Mouse (Mus musculus) left cerebral cortex, adult 18-20 months (tissue): ENCODE measurements at regions not wholly inside any gene's neighbourhood (a gene's known extent, or its start where the extent isn't known, plus 50 kb on each side); places are given as distances from the start of the nearest gene placed in this dataset.
"Not testable (repeated sequence)": the region's sequence is repeated elsewhere in the genome, so short reads cannot be mapped to it uniquely, and the experiment has no call there.

Experiments
- DNase-seq, 2 experiments: peaks; one replicate each; pipeline ENCODE4 v3.0.0; 2021 to 2022; ENCODE audit warnings: low spot score in 2 of 2, mixed read lengths in 1 of 2

DNA sequence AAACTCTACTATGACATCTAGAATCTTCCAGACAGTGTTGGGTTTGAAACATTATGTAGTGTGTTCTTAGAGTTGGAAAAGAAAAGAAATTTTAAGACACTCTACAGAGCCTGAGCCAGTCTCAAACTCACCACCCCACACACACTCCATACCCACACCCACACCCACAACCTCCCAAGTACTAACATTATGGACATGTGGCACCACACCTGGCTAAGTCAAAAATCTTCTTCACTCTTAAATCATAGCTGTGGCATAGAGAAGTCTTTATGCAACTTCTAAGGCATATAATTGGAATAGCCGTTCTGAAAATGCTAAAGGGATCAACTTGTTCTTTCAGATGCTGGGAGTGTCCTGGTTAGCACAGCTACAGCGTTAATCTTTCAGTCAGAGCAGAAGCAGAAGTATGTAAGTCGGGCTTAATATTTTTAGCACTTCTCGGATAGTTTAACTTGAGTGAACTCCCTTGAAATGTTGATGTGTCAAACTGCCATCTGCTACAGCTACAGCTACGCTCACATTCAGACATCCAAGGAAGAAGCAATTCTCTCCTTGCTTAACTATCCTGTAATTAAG, 68.6 kb upstream of the Creb1 start:
- peak; percentile 19 to 56 for DNase-seq

DNA sequence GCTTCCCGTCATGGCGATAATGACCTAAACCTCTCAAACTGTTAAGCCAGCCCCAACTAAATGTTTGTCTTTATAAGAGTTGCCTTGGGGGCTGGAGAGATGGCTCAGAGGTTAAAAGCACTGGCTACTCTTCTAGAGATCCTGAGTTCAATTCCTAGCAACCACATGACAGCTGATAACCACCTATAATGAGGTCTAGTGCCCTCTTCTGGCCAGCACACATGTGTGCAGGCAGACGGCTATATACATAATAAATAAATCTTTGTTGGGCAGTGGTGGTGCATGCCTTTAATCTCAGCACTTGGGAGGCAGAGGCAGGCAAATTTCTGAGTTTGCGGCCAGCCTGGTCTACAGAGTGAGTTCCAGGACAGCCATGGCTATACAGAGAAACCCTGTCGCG, 70.8 kb upstream of the Creb1 start:
- DNase-seq: not testable (repeated sequence)

DNA sequence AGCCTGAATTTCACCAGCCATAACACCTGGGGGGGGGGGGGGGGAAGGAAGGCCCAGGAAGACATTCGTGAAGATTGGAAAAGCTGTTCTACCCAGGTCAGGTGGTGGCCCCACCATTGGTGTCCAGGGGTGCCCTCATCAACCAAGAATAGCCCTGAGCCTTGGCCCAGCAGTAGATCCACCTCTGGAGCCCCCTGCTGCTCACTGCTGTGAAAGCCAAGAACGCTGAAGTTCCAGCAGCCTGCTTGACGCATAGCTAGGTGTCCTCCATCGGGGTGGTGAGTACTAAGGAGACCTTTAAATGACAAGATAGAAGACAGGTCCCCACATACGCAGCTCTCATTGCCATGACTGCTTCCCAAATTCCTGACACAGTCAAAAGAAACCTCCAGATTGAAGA, 74.6 kb upstream of the Creb1 start:
- DNase-seq: no peak

DNA sequence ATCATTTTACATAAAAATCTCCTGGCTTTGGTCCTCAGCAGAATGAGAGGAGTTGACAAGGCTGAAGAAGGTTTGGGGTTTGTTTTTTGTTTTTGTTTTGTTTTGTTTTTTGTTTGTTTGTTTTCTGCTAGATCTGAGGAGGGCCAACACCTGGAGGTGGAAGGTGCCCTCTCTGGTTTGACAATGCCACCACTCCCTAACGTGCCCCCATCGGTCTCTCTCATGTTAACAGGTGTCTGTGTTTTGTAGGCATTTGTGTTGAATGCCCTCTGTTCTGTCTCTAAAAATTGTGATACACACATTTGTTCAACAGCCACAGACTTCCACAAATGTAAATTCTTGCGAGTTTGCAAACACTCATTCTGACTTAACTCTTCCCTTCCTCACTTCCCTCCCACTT, 83.3 kb upstream of the Creb1 start:
- no peak for DNase-seq

DNA sequence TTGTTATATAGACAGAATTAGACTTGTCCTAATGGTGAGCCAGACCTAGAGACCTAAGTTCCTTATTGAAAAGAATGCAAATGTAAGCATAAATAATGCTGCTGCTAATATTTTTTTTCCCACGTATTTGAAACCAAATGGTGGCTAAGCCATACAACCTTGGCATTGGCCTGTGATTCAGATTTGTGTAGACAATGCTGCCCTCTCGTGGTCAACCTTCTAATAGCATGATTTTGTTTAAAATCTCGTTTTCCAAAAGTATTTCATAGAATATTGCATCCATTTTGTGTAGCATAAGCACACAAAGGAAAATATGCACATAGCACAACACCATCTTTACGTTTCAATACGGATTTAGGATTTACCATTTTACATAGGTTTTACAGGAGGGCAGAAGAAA, 84.4 kb upstream of the Creb1 start:
- DNase-seq: peak; percentile 70 to 77

DNA sequence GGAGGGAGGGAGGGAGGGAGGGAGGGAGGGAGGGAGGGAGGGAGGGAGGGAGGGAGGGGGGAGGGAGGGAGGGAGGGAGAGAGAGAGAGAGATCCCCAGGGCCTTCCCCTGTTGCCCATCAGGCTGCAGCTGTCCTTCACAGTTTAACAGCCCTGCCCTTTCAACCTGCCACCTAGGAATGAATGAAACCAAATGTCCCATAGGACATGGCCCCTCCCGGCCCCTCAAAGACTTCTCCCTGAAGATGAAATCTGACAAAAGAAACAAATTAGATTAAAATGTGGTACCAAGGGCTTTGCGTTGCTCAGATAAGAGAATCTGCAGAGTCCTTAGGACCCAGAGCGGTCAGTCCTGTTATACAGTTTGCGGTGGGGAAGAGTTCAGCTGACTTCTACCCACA, 86.0 kb upstream of the Creb1 start:
- no peak for DNase-seq

DNA sequence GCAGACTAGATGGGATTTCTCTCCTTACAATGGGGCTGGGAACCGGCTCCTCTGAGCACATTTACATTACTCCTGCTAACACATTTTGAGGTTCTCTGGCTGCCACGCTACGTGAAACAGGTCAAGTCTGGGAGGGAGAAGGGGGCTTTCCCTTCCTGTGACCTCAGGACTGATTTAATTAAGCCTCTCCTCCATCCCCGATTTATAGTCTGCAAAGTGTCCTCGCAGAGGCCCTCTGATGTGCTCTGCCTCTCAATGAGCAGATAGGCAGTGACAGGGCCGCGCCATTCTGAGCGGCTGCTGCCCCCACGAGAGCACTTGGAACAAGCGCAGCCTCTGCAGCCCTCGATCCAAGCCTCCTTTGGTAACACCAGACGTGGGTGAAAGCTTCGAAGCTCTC, 86.5 kb upstream of the Creb1 start:
- peak; percentile 78 to 87 for DNase-seq

DNA sequence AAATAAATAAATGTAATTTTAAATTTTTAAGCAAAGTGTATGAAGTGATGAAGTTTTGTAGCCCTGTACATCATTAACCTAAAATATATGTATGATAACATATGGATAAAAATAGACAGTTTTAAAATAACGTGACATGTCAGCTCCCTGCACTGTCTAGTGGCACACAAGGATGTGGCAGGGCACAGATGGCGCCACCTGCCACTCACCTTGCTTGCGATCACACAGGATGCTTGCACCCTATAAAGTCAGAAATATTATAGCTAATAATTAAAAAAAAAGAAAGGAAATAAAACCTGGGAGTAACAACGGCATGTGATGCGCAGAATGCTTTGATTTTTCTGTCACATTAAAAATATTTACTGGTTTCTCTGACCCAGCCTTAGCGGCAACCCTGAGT, 89.0 kb upstream of the Creb1 start:
- no peak for DNase-seq

DNA sequence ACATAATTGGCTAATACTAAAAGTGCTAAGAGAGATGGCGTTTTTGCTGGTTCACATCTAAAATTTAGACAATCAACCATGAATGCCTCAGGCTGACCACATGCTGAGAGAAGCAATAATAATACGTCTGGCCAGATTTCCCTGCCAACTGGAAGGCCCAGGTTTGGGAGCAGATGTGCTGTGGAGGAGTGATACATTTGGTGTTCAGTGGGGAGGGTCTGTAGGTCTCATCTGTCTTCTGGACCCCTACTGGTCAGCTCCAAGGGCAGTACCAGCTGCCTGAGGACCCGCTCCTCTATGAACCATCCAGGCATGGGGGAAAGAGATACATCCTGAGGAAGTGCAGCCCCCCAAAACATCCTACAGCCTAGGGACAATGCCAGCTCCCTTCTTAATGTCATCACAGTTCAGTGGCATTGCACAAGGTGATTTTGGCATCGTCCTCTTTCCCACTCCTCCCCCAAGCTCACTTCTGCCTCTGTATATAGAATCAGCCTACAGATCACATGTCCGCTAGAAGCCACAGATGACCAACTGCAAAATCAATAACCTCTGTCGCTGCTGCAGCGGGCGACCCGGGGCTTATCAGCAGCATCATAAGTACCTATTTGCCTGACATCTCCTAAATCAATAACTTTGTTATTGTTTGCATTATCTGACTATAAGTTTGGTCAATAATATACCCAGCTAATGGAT, 90.1 kb upstream of the Creb1 start:
- no peak for DNase-seq

DNA sequence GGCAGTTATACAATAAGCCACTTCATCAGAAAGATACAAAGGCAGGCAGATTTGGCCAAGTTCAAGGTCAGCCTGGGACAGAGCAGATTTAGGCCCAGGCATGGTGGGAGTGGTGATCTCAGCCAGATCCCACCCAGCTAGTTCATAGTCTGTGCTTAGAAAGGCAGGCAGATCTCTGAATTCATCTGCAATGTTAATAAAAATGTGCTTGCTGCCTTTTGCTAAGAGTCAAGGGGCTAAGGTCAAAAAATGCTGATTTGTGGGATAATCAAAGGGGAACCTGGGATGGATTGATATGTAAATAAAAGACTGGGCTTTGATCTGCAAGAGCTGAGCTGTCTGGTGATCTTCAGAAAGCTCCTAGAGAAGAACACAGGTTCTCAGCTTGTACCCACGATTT, 109.2 kb upstream of the Creb1 start:
- no peak for DNase-seq

DNA sequence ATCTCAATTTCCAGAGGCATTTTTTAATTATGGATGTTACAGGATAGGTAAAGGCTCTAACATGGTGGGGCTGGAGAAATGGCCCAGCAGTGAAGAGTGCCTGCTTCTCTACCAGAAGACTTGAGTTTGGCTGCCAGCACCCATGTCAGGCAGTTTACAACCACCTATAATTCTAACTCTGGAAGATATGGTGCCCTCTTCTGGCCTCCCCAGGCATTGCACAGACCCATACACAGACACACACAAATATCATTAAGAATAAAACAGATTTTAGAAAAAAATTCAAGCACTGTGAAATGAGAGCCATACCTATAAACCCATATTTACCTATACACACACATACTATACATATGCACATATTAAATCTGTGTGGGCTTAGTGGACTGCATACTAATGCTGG, 113.9 kb upstream of the Creb1 start:
- DNase-seq: no peak

DNA sequence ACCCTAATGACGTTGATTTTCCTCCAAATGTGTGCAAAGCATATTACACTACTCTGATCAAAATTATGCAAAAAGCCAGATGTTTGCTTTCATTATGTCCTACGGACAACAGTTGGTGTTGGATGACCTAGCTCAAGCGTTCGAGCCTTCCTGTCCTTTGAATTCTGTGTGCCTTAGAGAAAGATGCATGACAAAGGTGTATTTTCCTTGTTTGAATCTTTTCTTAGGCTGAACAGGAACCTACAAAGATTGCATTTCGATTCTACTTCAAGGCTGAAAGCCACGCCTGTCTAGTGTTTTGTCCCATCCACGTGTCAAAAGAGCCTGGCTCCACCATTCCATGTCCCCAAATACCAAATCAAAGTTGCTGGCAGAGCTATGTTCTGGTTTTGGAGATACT, 116.5 kb upstream of the Creb1 start:
- no peak for DNase-seq

DNA sequence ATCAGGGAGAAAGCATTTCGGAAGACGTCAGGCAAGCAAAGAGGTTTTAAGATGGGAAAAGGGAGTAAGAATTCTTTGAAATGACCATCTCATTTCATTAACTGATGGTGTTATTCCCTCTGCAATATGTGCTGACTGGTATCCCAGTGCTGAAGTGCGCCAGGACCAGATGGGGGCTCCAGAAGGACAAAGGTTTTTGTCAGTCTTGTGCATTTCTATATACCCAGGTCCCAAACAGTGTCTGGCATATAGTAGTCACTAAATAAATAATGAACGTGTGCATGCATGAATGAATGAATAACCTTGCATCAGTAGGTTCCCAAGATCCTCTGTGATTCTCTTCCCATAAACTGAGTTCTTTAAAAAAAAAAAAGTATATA, 119.3 kb upstream of the Creb1 start:
- no peak for DNase-seq

DNA sequence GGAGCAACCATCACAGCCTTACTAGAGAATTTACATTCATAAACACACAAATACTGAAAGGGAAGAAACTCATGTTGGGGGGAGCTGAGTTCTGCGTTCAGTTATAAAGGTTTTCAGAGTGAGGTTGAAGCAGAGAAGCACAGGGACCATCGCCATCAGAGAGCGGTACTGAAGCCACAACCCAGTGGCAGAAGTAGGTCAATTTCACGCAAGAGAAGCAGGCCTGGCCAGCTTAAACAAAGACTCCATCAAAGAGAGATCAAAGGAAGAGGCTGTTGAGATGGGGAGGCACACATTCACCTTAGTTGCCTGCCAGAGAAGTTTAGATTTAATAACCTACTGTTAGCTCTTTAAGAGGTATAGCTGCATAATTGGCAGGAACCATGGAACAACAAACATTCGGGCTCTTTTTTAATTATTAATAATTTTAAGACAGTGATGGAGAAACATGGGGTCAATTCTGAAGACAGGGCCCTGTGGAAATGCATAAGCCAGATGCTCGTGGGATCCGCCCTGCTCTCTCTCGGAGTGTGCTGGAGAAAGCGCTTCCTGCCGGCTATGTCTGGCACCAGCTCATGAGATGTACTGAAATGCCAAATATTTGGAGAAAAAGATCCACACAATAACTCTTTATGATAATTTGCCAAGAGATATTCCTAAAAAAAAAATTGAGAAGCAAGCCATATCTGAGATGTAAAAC, 119.8 kb upstream of the Creb1 start:
- no peak for DNase-seq

DNA sequence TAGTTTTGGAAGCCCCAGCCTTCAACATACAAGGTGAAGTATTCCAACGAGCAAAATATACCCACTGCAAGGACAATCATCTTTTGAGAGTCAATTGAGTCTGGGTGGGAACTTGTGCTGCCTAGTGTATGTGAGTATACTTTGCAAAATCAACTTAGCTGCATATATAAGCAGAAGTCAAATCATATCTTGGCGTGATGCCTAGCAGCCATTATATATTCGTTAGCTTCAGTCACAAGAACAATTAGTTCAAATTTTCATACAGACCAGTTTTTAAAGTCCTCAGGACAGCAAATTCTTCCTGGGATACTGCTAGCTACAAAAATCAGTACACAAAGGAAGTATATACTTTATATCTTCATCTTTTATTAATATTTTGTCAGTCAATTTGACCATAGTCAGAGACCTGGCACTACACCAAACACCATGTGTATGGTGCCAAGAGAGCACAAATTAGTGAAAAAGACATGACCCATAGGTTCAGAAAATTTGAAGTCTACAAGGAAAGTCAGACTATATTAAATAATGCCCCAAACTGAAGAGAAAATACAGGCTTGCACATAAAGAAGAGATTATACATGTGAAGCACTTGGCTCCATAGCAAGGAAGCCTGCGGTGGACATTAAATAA, 120.5 kb upstream of the Creb1 start:
- no peak for DNase-seq

DNA sequence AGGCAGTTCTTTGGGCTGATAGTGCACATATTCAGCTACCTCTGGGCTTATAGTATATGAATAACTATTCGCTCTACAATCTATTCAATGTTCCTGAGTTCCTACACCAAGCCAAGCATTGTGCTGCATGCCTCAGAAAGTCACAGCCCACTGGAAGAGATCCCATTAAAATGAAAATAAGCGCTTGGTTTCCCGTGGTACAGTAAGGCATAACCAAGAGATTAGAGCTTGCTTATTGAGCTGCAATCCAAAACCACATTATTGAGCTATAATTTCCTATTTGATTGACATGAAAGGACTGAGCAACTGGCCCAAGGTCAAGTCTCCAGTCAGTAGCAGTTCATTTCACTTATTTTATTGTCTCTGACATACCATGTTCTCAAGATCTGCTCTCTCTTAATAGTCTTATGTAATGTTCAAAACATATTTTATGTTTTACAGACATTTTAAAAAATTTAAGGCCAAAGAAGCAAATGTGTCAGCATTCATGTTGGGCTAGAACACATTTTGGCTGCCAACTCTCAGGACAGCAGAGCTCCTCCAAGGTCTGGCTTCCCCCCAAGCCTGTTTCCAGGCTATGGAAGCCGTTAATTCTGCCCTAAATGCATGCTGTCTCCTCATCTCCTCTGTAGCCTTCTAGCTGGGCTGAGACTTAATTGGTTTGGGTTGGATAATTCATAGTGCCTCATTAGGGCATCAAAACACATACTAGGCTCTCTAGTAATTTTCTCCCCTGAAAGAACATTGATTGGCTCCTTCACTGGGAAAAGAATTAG, 123.5 kb upstream of the Creb1 start:
- DNase-seq: peak in 1 of 2 experiments; percentile 4

DNA sequence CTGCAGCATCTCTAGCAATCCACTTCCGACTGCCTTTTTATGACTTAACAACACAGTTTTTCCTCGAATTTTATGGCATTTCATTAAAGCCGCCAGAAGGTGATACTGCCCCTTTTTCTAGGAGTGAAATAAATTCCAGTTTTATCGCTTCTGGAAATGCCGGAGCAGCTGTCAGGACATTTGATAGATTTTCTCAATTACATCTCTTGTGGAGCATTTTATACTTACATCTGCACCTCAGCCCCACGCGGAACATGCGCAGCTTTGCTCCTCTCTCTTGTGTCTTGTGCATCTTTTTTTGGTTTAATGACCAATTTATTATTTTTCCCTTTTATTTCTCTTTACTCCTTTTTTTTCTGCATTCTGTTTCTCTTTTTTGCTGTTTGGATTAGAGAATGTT, 140.9 kb upstream of the Creb1 start:
- DNase-seq: no peak

DNA sequence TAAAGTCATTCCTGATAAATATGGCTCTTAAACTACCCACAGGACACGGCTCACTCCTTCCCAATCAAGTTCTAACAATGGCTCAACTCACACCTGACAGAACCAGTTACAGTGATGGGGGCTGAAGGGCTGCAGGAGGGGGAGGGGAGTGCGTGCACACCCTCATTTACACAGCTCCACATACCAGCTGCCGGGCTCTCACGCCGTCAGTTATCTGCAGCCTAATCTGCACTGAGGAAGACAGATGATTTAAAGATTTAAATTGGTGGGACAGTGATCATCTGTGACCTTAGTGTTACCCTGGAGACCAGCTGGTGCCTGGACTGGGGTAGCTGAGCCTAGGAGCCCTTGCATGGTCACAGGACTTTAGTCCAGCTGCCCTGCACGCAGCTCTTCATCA, 151.2 kb upstream of the Creb1 start:
- DNase-seq: no peak

DNA sequence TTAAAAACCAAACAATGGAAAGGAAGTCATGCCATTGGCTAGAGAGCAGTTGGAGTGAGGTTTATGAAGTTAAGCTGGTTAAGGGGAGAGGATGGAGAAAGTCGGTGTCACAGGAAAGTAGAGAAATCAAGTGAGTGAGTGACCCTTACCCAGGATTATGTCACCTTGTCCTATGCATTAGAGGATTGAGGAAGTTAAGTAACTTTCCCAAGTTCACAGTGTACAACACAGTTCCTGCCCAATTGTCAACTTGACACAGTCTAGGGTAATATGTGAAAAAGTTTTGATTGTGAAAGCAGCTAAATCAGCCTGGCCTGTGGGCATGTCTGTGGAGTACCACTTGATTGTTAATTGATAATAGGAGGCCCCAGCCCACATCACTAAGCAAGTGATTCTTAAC, 156.0 kb upstream of the Creb1 start:
- DNase-seq: not testable (repeated sequence)

DNA sequence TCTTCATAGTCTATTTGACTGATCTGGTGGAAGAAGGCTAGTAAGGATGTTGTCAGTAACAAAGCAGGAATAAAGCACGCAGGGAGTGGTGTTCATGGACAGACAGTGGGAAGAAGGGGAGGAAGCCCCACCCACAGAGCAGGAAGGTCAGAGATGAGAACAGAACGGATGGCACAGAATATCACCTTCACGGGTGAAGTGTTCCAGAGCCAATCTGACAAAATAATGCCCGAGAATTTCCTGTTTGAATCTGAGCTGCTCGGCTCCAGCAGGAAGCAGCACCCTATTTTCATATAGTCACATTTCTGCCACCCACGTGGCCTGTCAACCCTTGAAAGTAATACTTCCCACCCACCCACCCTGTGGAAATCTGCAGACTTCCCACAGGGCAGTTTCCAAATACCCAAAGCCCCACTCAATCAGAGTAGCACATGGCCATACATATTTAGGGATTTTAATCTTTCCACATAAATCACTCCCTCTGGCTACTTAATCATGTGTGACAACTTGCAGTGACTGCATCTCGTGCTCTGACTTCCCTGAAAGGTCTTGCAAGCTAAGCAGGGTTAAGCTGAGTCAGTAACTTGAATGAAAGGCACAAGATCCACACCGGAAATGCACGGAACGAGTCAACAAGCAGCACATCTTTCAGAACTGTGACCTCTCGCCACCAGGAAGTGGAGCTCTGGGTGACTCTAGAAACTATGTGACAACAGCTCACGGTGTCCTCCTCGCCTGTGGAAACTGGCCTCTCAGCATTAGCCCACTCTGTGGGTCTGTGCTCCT, 158.0 kb upstream of the Creb1 start:
- no peak for DNase-seq

DNA sequence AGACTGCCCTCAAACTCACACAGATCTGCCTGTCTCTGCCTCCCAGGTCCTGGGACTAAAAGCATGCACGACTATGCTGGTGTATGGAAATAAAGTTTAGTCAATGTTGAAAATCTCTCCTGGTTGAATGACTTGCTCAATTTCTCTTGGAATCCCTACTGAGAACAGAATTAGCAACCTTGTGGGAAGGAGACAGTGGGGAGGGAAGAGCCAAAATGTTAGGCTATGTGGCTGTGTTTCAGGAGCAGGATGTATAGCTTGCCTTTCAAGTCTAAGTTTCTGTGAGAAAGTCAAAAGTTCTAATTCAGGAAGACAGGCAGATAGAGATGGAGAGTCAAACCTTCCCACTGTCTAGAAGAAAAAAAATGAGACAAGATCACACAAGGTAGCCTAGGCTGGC, 168.3 kb upstream of the Creb1 start:
- no peak for DNase-seq
